Mouse (Mus musculus): Measurements from ENCODE around the gene 1110032F04Rik.
A peak's percentile ranks its signal among the peaks of the same experiment; 100 is the strongest.

Gene 1110032F04Rik

DNA sequence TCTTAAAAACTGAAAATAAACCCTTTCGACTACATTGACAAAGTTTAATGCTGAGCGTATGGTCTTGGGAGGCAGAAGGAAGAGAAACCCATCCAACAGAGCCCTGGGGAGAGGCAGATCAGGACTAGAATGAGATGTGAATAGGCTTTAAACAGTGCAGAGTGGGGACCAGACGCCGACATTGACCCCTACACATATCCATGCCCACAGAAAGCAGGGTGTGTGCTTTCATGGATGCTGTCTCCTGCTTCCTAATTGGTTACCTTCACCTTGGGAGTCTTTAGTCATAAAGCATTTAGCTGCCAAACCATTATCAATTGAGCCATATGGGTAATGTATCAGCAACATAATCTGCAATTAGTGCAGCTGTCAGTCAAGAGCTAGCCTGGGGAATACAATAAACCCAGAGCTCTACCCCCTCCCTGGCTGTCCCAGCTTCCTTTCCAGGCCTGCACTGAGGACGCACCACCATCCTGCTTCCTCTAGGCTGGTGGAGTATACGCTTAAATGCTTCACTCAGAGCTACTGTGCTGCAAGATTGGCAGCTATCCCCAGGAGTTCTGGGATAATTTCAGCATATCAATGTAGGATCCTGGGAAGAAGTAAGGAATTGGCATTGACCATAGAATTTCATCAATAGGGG lies 32.4 kb upstream of the 1110032F04Rik start:
- H3K36me3 ChIP-seq (ENCODE audit: insufficient read depth, low read length): no peaks in the 10 kb centered on the region
- no peaks in the 10 kb centered on the region for H3K9me3 ChIP-seq (ENCODE audit: low read length)
- no peak for TF ChIP-seq CTCF (conservative IDR thresholded peaks at IDR 0.05; ENCODE audit: low read length)
- 0 out of 2 replicates have a peak, but pooled peaks have one; percentile 11 for TF ChIP-seq NANOG (IDR thresholded peaks at IDR 0.05; ENCODE audit: borderline replicate concordance, low read length)
- no peak overlapping the region for H3K4me3 ChIP-seq (replicated peaks; ENCODE audit: low read length)
- peaks cover 32% of the 10 kb centered on the region for H3K4me1 ChIP-seq (replicated peaks; ENCODE audit: low read depth, low read length)
- 0 out of 2 replicates have a peak, but pooled peaks cover 4% of the 10 kb centered on the region for H3K27me3 ChIP-seq (ENCODE audit: insufficient read depth, low read length)

GRCm38 (mm10) chr3:68840206-68840605 lies 29.2 kb upstream of the 1110032F04Rik start:
- Histone ChIP-seq H3K9me3 (ENCODE audit: low read length) (peaks cover 28% of the 10 kb centered on the region), H3K4me1 (replicated peaks; ENCODE audit: low read depth, low read length) (peaks cover 32% of the 10 kb centered on the region), H3K4me3 (replicated peaks; ENCODE audit: low read length) (no peak overlapping the region), H3K36me3 (ENCODE audit: insufficient read depth, low read length) (no peaks in the 10 kb centered on the region), H3K27me3 (ENCODE audit: insufficient read depth, low read length) (0 out of 2 replicates have a peak, but pooled peaks cover 4% of the 10 kb centered on the region)
- TF ChIP-seq CTCF (conservative IDR thresholded peaks at IDR 0.05; ENCODE audit: low read length): no peak
- TF ChIP-seq POU5F1 (IDR thresholded peaks at IDR 0.05; ENCODE audit: borderline replicate concordance, low read length): no peak
- TF ChIP-seq NANOG (IDR thresholded peaks at IDR 0.05; ENCODE audit: borderline replicate concordance, low read length): no peak

DNA sequence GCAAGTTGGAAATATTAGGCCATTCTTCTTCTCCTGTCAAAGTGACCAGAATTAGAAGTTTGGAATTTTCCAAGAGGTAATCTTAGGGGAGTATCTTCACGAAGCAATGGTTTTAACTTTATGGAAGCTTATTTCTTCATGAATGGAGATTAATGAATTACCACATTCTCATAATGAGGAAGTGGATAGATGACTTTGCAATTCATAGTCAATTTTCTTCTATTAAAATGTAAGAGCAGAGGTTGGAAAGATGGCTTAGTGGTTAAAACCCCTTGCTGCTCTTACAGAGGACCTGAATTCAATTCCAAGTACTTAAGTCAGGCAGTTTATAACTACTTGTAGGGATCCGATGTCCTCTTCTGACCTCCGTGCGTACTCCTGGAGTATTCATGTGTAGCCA lies 25.4 kb upstream of the 1110032F04Rik start:
- Histone ChIP-seq H3K27me3 (ENCODE audit: insufficient read depth, low read length) (0 out of 2 replicates have a peak, but pooled peaks cover 4% of the 10 kb centered on the region), H3K4me1 (replicated peaks; ENCODE audit: low read depth, low read length) (peaks cover 20% of the 10 kb centered on the region), H3K36me3 (ENCODE audit: insufficient read depth, low read length) (no peaks in the 10 kb centered on the region), H3K9me3 (ENCODE audit: low read length) (peaks cover 33% of the 10 kb centered on the region), H3K4me3 (replicated peaks; ENCODE audit: low read length) (no peak overlapping the region)
- TF ChIP-seq NANOG (IDR thresholded peaks at IDR 0.05; ENCODE audit: borderline replicate concordance, low read length) (no peak), POU5F1 (IDR thresholded peaks at IDR 0.05; ENCODE audit: borderline replicate concordance, low read length) (no peak), CTCF (conservative IDR thresholded peaks at IDR 0.05; ENCODE audit: low read length) (no peak)

DNA sequence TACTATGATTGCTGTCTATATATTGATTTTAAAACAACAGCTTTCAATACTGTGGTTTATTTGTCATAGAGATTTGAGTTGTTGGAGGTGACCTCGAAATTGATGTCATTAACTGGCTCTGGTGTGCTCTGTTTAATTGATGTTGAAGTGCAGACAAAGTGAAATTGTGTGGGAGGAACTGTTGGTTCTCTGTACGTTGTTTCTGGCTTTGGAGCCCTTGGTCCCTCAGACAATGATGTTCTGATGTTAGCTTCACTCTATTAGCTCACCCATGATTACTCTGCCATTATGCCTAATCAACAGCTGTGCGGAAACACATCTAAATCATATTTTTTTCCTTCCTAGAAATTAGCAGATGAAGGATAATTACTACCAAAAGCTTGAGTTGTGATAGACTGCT lies 21.1 kb upstream of the 1110032F04Rik start:
- Histone ChIP-seq H3K27me3 (ENCODE audit: insufficient read depth, low read length) (no peaks in the 10 kb centered on the region), H3K4me1 (replicated peaks; ENCODE audit: low read depth, low read length) (no peaks in the 10 kb centered on the region)
- TF ChIP-seq NANOG (IDR thresholded peaks at IDR 0.05; ENCODE audit: borderline replicate concordance, low read length) (no peak), POU5F1 (IDR thresholded peaks at IDR 0.05; ENCODE audit: borderline replicate concordance, low read length) (no peak), CTCF (conservative IDR thresholded peaks at IDR 0.05; ENCODE audit: low read length) (no peak)

DNA sequence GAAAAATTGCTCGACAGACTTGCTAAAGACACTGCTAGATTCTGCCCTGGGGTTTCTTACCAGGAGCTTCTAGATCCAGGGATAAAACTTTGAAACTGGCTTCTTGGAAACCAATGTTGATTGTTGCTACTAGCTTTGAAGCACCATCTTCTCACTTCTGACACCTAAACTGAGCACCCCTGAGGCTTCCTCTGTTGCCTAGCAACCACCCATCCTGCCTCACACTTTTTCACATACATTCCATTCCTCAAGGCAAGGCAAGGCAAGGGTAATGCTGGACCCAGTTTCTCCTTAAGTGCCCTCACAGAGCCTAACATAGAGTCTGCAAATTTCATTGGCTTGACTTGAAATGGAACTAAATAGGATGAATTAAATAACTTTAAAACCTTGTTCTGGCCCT lies 17.0 kb upstream of the 1110032F04Rik start:
- H3K9me3 ChIP-seq (ENCODE audit: low read length): no peaks in the 10 kb centered on the region
- TF ChIP-seq CTCF (conservative IDR thresholded peaks at IDR 0.05; ENCODE audit: low read length) (no peak), POU5F1 (IDR thresholded peaks at IDR 0.05; ENCODE audit: borderline replicate concordance, low read length) (no peak), NANOG (IDR thresholded peaks at IDR 0.05; ENCODE audit: borderline replicate concordance, low read length) (no peak)

More for the DNA sequence above, 21.1 kb upstream of the 1110032F04Rik start:
- H3K9me3 ChIP-seq (ENCODE audit: low read length): peaks cover 21% of the 10 kb centered on the region
- H3K36me3 ChIP-seq (ENCODE audit: insufficient read depth, low read length): no peaks in the 10 kb centered on the region
- no peak overlapping the region for H3K4me3 ChIP-seq (replicated peaks; ENCODE audit: low read length)

GRCm38 (mm10) chr3:68869691-68870567 lies 543 bp downstream of the 1110032F04Rik start:
- Histone ChIP-seq H3K4me1 (replicated peaks; ENCODE audit: low read depth, low read length) (peaks cover 14% of the 10 kb centered on the region), H3K4me3 (replicated peaks; ENCODE audit: low read length) (peak overlapping the region; percentile 82), H3K9me3 (ENCODE audit: low read length) (no peaks in the 10 kb centered on the region), H3K36me3 (ENCODE audit: insufficient read depth, low read length) (no peaks in the 10 kb centered on the region), H3K27me3 (ENCODE audit: insufficient read depth, low read length) (peaks cover 66% of the 10 kb centered on the region)
- TF ChIP-seq NANOG (IDR thresholded peaks at IDR 0.05; ENCODE audit: borderline replicate concordance, low read length) (no peak), CTCF (conservative IDR thresholded peaks at IDR 0.05; ENCODE audit: low read length) (no peak), POU5F1 (IDR thresholded peaks at IDR 0.05; ENCODE audit: borderline replicate concordance, low read length) (no peak)

More for the DNA sequence above, 17.0 kb upstream of the 1110032F04Rik start:
- H3K36me3 ChIP-seq (ENCODE audit: insufficient read depth, low read length): no peaks in the 10 kb centered on the region
- no peaks in the 10 kb centered on the region for H3K4me1 ChIP-seq (replicated peaks; ENCODE audit: low read depth, low read length)
- H3K4me3 ChIP-seq (replicated peaks; ENCODE audit: low read length): no peak overlapping the region
- no peaks in the 10 kb centered on the region for H3K27me3 ChIP-seq (ENCODE audit: insufficient read depth, low read length)

DNA sequence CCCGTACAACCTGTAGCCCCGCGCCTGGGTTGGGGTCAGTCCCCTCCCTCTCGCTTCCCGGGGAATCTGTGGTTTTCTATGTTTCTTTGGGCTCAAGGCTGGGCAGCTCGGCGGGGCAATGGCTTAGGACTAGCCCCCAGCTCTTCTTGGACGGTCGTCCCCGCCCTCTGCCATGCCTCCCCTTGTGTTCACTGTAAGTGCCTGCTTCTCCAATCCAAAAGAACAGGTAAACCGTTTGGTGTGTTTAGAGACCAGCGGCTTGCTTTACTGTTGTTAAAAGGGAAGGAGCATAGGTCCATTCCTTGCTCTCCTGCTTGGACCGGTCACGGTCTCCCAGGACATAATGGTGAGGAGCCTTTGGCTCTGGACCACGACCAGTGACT lies 1.2 kb downstream of the 1110032F04Rik start:
- TF ChIP-seq NANOG (IDR thresholded peaks at IDR 0.05; ENCODE audit: borderline replicate concordance, low read length) (no peak), POU5F1 (IDR thresholded peaks at IDR 0.05; ENCODE audit: borderline replicate concordance, low read length) (no peak), CTCF (conservative IDR thresholded peaks at IDR 0.05; ENCODE audit: low read length) (no peak)
- Histone ChIP-seq H3K4me1 (replicated peaks; ENCODE audit: low read depth, low read length) (peaks cover 14% of the 10 kb centered on the region), H3K27me3 (ENCODE audit: insufficient read depth, low read length) (peaks cover 65% of the 10 kb centered on the region), H3K4me3 (replicated peaks; ENCODE audit: low read length) (peak overlapping the region; percentile 82), H3K9me3 (ENCODE audit: low read length) (no peaks in the 10 kb centered on the region), H3K36me3 (ENCODE audit: insufficient read depth, low read length) (no peaks in the 10 kb centered on the region)

GRCm38 (mm10) chr3:68874079-68874478 lies 4.7 kb downstream of the 1110032F04Rik start:
- no peaks in the 10 kb centered on the region for H3K9me3 ChIP-seq (ENCODE audit: low read length)
- no peak overlapping the region for H3K4me3 ChIP-seq (replicated peaks; ENCODE audit: low read length)
- peaks cover 6% of the 10 kb centered on the region for H3K4me1 ChIP-seq (replicated peaks; ENCODE audit: low read depth, low read length)
- TF ChIP-seq POU5F1 (IDR thresholded peaks at IDR 0.05; ENCODE audit: borderline replicate concordance, low read length): no peak
- no peak for TF ChIP-seq CTCF (conservative IDR thresholded peaks at IDR 0.05; ENCODE audit: low read length)
- no peak for TF ChIP-seq NANOG (IDR thresholded peaks at IDR 0.05; ENCODE audit: borderline replicate concordance, low read length)
- H3K27me3 ChIP-seq (ENCODE audit: insufficient read depth, low read length): peaks cover 36% of the 10 kb centered on the region
- H3K36me3 ChIP-seq (ENCODE audit: insufficient read depth, low read length): no peaks in the 10 kb centered on the region

All from E14TG2a.4 (cell line).